Mouse (Mus musculus) limb, embryonic 15.5 days (tissue): ENCODE measurements around the gene Fgfr2. TPM values are rescaled to one million over a fixed set of nuclear protein-coding genes. Genes with fewer than 3 reads are reported as not detected.

Source experiments
- ATAC-seq: fragments of 200-750 bp; cut with Nextera tagmentation; 2 replicates; pipeline ENCODE4 v1.8.0; 2017; ENCODE audit warnings: low read depth, moderate TSS enrichment; ENCODE audit not compliant: insufficient number of reproducible peaks, low FRiP score, low TSS enrichment
- H3K27ac ChIP-seq: fragments of 300-500 bp; sonication (generic); 2 replicates; pipeline ENCODE4 v1.5.1; 2015; ENCODE audit warnings: moderate library complexity, mild to moderate bottlenecking, inconsistent platforms
- H3K27me3 ChIP-seq: fragments of 300-500 bp; sonication (generic); 2 replicates; pipeline ENCODE4 v1.6.1; 2015; ENCODE audit warnings: inconsistent platforms
- H3K36me3 ChIP-seq: fragments of 300-500 bp; sonication (generic); 2 replicates; pipeline ENCODE4 v1.6.1; 2015; ENCODE audit warnings: inconsistent platforms
- H3K4me1 ChIP-seq: fragments of 300-500 bp; sonication (generic); 2 replicates; pipeline ENCODE4 v1.6.1; 2015; ENCODE audit warnings: inconsistent platforms
- H3K4me2 ChIP-seq: fragments of 300-500 bp; sonication (generic); 2 replicates; pipeline ENCODE4 v1.6.1; 2015; ENCODE audit warnings: mild to moderate bottlenecking, inconsistent platforms
- H3K4me3 ChIP-seq: fragments of 300-500 bp; sonication (generic); 2 replicates; pipeline ENCODE4 v1.5.1; 2015; ENCODE audit warnings: mild to moderate bottlenecking, inconsistent platforms
- H3K9ac ChIP-seq: fragments of 300-500 bp; sonication (generic); 2 replicates; pipeline ENCODE4 v1.6.1; 2015; ENCODE audit warnings: inconsistent platforms
- H3K9me3 ChIP-seq: fragments of 300-500 bp; sonication (generic); 2 replicates; pipeline ENCODE4 v1.6.1; 2016; ENCODE audit warnings: inconsistent platforms
- WGBS: fragments of 180-500 bp; shearing (Covaris S2); methylation state at CpG from one replicate; pipeline ENCODE4 v1.1.7; 2015; 5-methylcytosine and 5-hydroxymethylcytosine counted together
- polyA plus RNA-seq: library from polyadenylated mRNA; unstranded; fragments of >200 nt; fragmentation: Nextera tagmentation; extraction: Ambion mirVana; gene quantifications from 2 replicates; pipeline ENCODE4 v1.2.1, GENCODE M21; 2015

Fgfr2 gene
- polyA plus RNA-seq, 1 experiment from 2014 or later: 101 TPM

- H3K27me3 ChIP-seq: no peaks in the 10 kb centered on the region
- ATAC-seq: no peak
- no peak overlapping the region for H3K4me2 ChIP-seq
- H3K9me3 ChIP-seq: no peaks in the 10 kb centered on the region
- H3K36me3 ChIP-seq: no peaks in the 10 kb centered on the region
- no peak overlapping the region for H3K9ac ChIP-seq
- H3K4me3 ChIP-seq: no peak overlapping the region
- H3K27ac ChIP-seq: no peak overlapping the region
- H3K4me1 ChIP-seq: peaks cover 73% of the 10 kb centered on the region
Measured at GRCm38 (mm10) chr7:133116542-133116941, 6.6 kb downstream of the Fgfr2 start.

GRCm38 (mm10) chr7:133115886-133116285, 7.3 kb downstream of the Fgfr2 start:
- Histone ChIP-seq H3K9me3 (no peaks in the 10 kb centered on the region), H3K27ac (no peak overlapping the region), H3K9ac (no peak overlapping the region), H3K4me1 (peaks cover 75% of the 10 kb centered on the region), H3K36me3 (no peaks in the 10 kb centered on the region), H3K4me2 (peak overlapping the region; percentile 39), H3K4me3 (peak overlapping the region; percentile 13), H3K27me3 (no peaks in the 10 kb centered on the region)
- WGBS: 17% methylated on average over 15 of the region's 15 CpGs
- no peak for ATAC-seq

GRCm38 (mm10) chr7:133114847-133115470, 8.2 kb downstream of the Fgfr2 start:
- Histone ChIP-seq H3K27ac (no peak overlapping the region; the same call in 1 of the 2 replicates), H3K4me2 (peak overlapping the region; percentile 39), H3K4me1 (peaks cover 73% of the 10 kb centered on the region), H3K27me3 (no peaks in the 10 kb centered on the region), H3K9me3 (no peaks in the 10 kb centered on the region), H3K9ac (no peak overlapping the region), H3K36me3 (no peaks in the 10 kb centered on the region), H3K4me3 (0 out of 2 replicates have a peak overlapping the region, but pooled peaks have one; percentile 5)
- ATAC-seq: no peak
- 16% methylated on average over 20 of the region's 20 CpGs for WGBS

GRCm38 (mm10) chr7:133113185-133113895, 9.8 kb downstream of the Fgfr2 start:
- H3K4me3 ChIP-seq: no peak overlapping the region
- WGBS: 69% methylated on average over 8 of the region's 8 CpGs
- no peak for ATAC-seq
- H3K4me2 ChIP-seq: no peak overlapping the region
- peaks cover 80% of the 10 kb centered on the region for H3K4me1 ChIP-seq
- H3K9ac ChIP-seq: no peak overlapping the region
- no peak overlapping the region for H3K27ac ChIP-seq
- no peaks in the 10 kb centered on the region for H3K36me3 ChIP-seq
- H3K27me3 ChIP-seq: no peaks in the 10 kb centered on the region
- no peaks in the 10 kb centered on the region for H3K9me3 ChIP-seq

GRCm38 (mm10) chr7:133112351-133112831, 10.8 kb downstream of the Fgfr2 start:
- H3K27me3 ChIP-seq: no peaks in the 10 kb centered on the region
- no peak for ATAC-seq
- H3K9ac ChIP-seq: no peak overlapping the region
- H3K27ac ChIP-seq: peak overlapping the region; percentile 47
- H3K9me3 ChIP-seq: no peaks in the 10 kb centered on the region
- WGBS: 34% methylated on average over 6 of the region's 6 CpGs
- no peak overlapping the region for H3K4me3 ChIP-seq
- H3K36me3 ChIP-seq: no peaks in the 10 kb centered on the region
- no peak overlapping the region for H3K4me2 ChIP-seq
- H3K4me1 ChIP-seq: peaks cover 73% of the 10 kb centered on the region

- Histone ChIP-seq H3K27ac (no peak overlapping the region), H3K4me3 (no peak overlapping the region), H3K27me3 (no peaks in the 10 kb centered on the region), H3K9me3 (no peaks in the 10 kb centered on the region), H3K9ac (no peak overlapping the region), H3K4me2 (no peak overlapping the region), H3K36me3 (no peaks in the 10 kb centered on the region), H3K4me1 (peaks cover 48% of the 10 kb centered on the region)
- 94% methylated on average over 4 of the region's 4 CpGs for WGBS
- no peak for ATAC-seq
Measured at GRCm38 (mm10) chr7:133109442-133109841, 13.7 kb downstream of the Fgfr2 start.

GRCm38 (mm10) chr7:133108695-133109094, 14.5 kb downstream of the Fgfr2 start:
- Histone ChIP-seq H3K9me3 (no peaks in the 10 kb centered on the region), H3K27ac (no peak overlapping the region), H3K36me3 (no peaks in the 10 kb centered on the region), H3K27me3 (no peaks in the 10 kb centered on the region), H3K9ac (no peak overlapping the region), H3K4me2 (no peak overlapping the region), H3K4me3 (no peak overlapping the region), H3K4me1 (peaks cover 44% of the 10 kb centered on the region)
- 70% methylated on average over 2 of the region's 2 CpGs for WGBS
- no peak for ATAC-seq

GRCm38 (mm10) chr7:133102578-133102977, 20.6 kb downstream of the Fgfr2 start:
- Histone ChIP-seq H3K4me1 (peaks cover 24% of the 10 kb centered on the region), H3K36me3 (no peaks in the 10 kb centered on the region), H3K4me3 (no peak overlapping the region), H3K27me3 (no peaks in the 10 kb centered on the region), H3K4me2 (no peak overlapping the region), H3K9me3 (no peaks in the 10 kb centered on the region), H3K9ac (no peak overlapping the region), H3K27ac (no peak overlapping the region)
- 84% methylated on average over 3 of the region's 3 CpGs for WGBS
- ATAC-seq: no peak

- Histone ChIP-seq H3K4me2 (no peak overlapping the region), H3K36me3 (no peaks in the 10 kb centered on the region), H3K27ac (no peak overlapping the region), H3K27me3 (no peaks in the 10 kb centered on the region), H3K4me1 (peaks cover 28% of the 10 kb centered on the region), H3K9ac (no peak overlapping the region), H3K9me3 (no peaks in the 10 kb centered on the region), H3K4me3 (no peak overlapping the region)
- no peak for ATAC-seq
- 87% methylated on average over 6 of the region's 6 CpGs for WGBS
Measured at GRCm38 (mm10) chr7:133101070-133101469, 22.1 kb downstream of the Fgfr2 start.

- ATAC-seq: no peak
Measured at GRCm38 (mm10) chr7:133100178-133100577, 23.0 kb downstream of the Fgfr2 start.

GRCm38 (mm10) chr7:133099266-133099665, 23.9 kb downstream of the Fgfr2 start:
- no peak overlapping the region for H3K27ac ChIP-seq

More at GRCm38 (mm10) chr7:133100178-133100577, 23.0 kb downstream of the Fgfr2 start:
- H3K27ac ChIP-seq: no peak overlapping the region
- H3K9ac ChIP-seq: no peak overlapping the region
- H3K36me3 ChIP-seq: no peaks in the 10 kb centered on the region
- 73% methylated on average over 6 of the region's 6 CpGs for WGBS
- peaks cover 33% of the 10 kb centered on the region for H3K4me1 ChIP-seq
- no peaks in the 10 kb centered on the region for H3K9me3 ChIP-seq
- H3K4me3 ChIP-seq: no peak overlapping the region
- H3K27me3 ChIP-seq: no peaks in the 10 kb centered on the region
- H3K4me2 ChIP-seq: no peak overlapping the region

GRCm38 (mm10) chr7:133098118-133098793, 24.9 kb downstream of the Fgfr2 start:
- Histone ChIP-seq H3K27me3 (no peaks in the 10 kb centered on the region), H3K9me3 (no peaks in the 10 kb centered on the region), H3K36me3 (no peaks in the 10 kb centered on the region), H3K4me2 (no peak overlapping the region), H3K4me1 (peaks cover 46% of the 10 kb centered on the region), H3K27ac (no peak overlapping the region), H3K9ac (no peak overlapping the region), H3K4me3 (no peak overlapping the region)
- 72% methylated on average over 12 of the region's 12 CpGs for WGBS
- ATAC-seq: no peak

More at GRCm38 (mm10) chr7:133099266-133099665, 23.9 kb downstream of the Fgfr2 start:
- Histone ChIP-seq H3K36me3 (no peaks in the 10 kb centered on the region), H3K9ac (no peak overlapping the region), H3K9me3 (no peaks in the 10 kb centered on the region), H3K4me3 (no peak overlapping the region), H3K4me1 (peaks cover 37% of the 10 kb centered on the region), H3K27me3 (no peaks in the 10 kb centered on the region), H3K4me2 (no peak overlapping the region)
- ATAC-seq: no peak
- 63% methylated on average over 4 of the region's 4 CpGs for WGBS
